Mouse (Mus musculus): ENCODE measurements at regions not wholly inside any gene's neighbourhood (a gene's known extent, or its start where the extent isn't known, plus 50 kb on each side); places are given as distances from the start of the nearest gene placed in this dataset.

DNA sequence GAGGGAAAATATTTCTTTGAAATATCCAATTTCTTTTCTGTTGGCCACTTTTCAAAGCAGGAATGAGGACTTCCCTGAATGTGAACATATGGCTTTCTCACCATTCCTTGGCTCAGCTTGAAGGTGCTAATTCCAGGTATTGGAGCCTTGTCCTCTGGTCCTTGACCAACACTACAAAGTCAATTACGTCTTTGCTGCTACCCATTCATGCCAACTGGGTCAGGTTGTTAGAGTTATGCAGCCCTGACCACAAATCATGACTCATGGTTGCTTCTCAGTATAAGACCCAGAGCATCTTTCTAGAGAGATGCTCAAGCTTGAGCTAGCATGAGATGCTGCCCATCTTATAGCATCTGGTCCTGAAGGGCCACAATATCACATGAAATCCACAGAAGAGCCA is 141.0 kb upstream of the Adamts9 start:
- Histone ChIP-seq H3K9me3 (no peaks in the 10 kb centered on the region), H3K4me1 (no peaks in the 10 kb centered on the region), H3K4me3 (replicated peaks) (no peak overlapping the region), H3K27ac (no peak overlapping the region), H3K27me3 (replicated peaks) (no peaks in the 10 kb centered on the region), H3K9ac (no peak overlapping the region), H3K4me2 (no peak overlapping the region), H3K36me3 (no peaks in the 10 kb centered on the region)
- WGBS, result 91% methylated on average over 1 of the region's 1 CpGs
- ATAC-seq (ENCODE audit: insufficient read depth, low FRiP score, low read depth), result no peak

GRCm38 (mm10) chr6:93083716-93084115 is 140.4 kb upstream of the Adamts9 start:
- Histone ChIP-seq H3K27ac (no peak overlapping the region), H3K4me3 (replicated peaks) (no peak overlapping the region), H3K27me3 (replicated peaks) (no peaks in the 10 kb centered on the region), H3K4me2 (no peak overlapping the region), H3K36me3 (no peaks in the 10 kb centered on the region), H3K4me1 (no peaks in the 10 kb centered on the region), H3K9me3 (no peaks in the 10 kb centered on the region), H3K9ac (no peak overlapping the region)
- ATAC-seq (ENCODE audit: insufficient read depth, low FRiP score, low read depth), result no peak
- WGBS, result 60% methylated on average over 6 of the region's 6 CpGs

- Histone ChIP-seq H3K9me3 (no peaks in the 10 kb centered on the region), H3K4me2 (no peak overlapping the region), H3K27ac (no peak overlapping the region), H3K9ac (no peak overlapping the region), H3K4me1 (no peaks in the 10 kb centered on the region), H3K36me3 (no peaks in the 10 kb centered on the region), H3K27me3 (replicated peaks) (no peaks in the 10 kb centered on the region), H3K4me3 (replicated peaks) (no peak overlapping the region)
- ATAC-seq (ENCODE audit: insufficient read depth, low FRiP score, low read depth), result no peak
- WGBS, result 27% methylated on average over 4 of the region's 4 CpGs
These were observed 138.9 kb upstream of the Adamts9 start for GRCm38 (mm10) chr6:93082205-93082604.

DNA sequence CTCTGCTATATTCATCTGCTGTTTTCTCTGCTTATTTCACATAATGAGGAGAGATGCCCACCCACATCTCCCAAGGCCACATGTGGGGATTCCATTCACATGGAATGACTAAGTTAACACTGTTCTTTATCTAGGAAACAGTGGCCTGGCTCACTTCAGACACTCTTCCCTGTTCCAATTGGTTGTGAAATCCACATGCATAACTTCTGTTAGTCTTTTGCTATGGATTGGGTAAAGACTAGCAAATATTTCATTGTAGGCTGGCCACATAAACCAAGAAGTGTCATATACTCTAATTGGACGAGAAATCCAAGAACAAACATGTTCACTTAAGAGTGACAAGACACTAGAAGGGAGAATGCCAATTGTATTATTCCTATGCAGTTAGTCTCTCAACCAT is 133.4 kb upstream of the Adamts9 start:
- H3K4me3 ChIP-seq (replicated peaks), result no peak overlapping the region
- 80% methylated on average over 1 of the region's 1 CpGs for WGBS
- H3K27ac ChIP-seq, result no peak overlapping the region
- no peaks in the 10 kb centered on the region for H3K36me3 ChIP-seq
- H3K4me2 ChIP-seq, result no peak overlapping the region
- no peaks in the 10 kb centered on the region for H3K4me1 ChIP-seq
- H3K9me3 ChIP-seq, result no peaks in the 10 kb centered on the region
- H3K27me3 ChIP-seq (replicated peaks), result no peaks in the 10 kb centered on the region
- no peak for ATAC-seq (ENCODE audit: insufficient read depth, low FRiP score, low read depth)
- no peak overlapping the region for H3K9ac ChIP-seq

DNA sequence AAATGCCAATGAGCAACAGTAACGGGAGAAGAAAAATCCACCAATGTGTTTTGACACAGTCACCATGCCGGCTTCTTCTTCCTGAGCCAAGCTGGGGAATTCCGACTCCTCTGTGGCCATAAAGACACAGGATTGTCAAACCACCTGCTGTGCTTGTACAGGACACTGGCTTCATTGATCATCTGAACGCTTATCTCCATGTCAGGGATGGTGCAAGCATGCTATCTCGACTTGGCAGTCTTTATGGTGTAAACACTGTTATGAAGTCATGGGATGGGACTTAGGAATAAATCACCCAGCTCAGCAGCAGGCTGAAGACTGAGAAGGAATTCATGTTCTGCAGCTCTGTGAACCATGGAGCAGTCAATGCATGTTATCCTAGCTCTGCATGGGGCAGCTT is 132.6 kb upstream of the Adamts9 start:
- WGBS, result 44% methylated on average over 5 of the region's 5 CpGs
- no peaks in the 10 kb centered on the region for H3K4me1 ChIP-seq
- H3K27me3 ChIP-seq (replicated peaks), result no peaks in the 10 kb centered on the region
- H3K9me3 ChIP-seq, result no peaks in the 10 kb centered on the region
- no peak overlapping the region for H3K4me2 ChIP-seq
- no peak overlapping the region for H3K27ac ChIP-seq
- H3K4me3 ChIP-seq (replicated peaks), result no peak overlapping the region
- ATAC-seq (ENCODE audit: insufficient read depth, low FRiP score, low read depth), result no peak
- no peaks in the 10 kb centered on the region for H3K36me3 ChIP-seq
- H3K9ac ChIP-seq, result no peak overlapping the region

GRCm38 (mm10) chr6:93075011-93075410 is 131.7 kb upstream of the Adamts9 start:
- H3K9ac ChIP-seq, result no peak overlapping the region
- no peaks in the 10 kb centered on the region for H3K4me1 ChIP-seq
- H3K27ac ChIP-seq, result no peak overlapping the region
- H3K36me3 ChIP-seq, result no peaks in the 10 kb centered on the region
- no peak for ATAC-seq (ENCODE audit: insufficient read depth, low FRiP score, low read depth)
- no peaks in the 10 kb centered on the region for H3K27me3 ChIP-seq (replicated peaks)
- H3K4me3 ChIP-seq (replicated peaks), result no peak overlapping the region
- no peaks in the 10 kb centered on the region for H3K9me3 ChIP-seq
- no peak overlapping the region for H3K4me2 ChIP-seq
- WGBS, result 73% methylated on average over 4 of the region's 4 CpGs

- no peaks in the 10 kb centered on the region for H3K27me3 ChIP-seq (replicated peaks)
- H3K27ac ChIP-seq, result no peak overlapping the region
- no peaks in the 10 kb centered on the region for H3K36me3 ChIP-seq
- no peak for ATAC-seq (ENCODE audit: insufficient read depth, low FRiP score, low read depth)
- H3K4me3 ChIP-seq (replicated peaks), result no peak overlapping the region
- H3K9ac ChIP-seq, result no peak overlapping the region
- no peak overlapping the region for H3K4me2 ChIP-seq
- WGBS, result 84% methylated on average over 5 of the region's 5 CpGs
- no peaks in the 10 kb centered on the region for H3K9me3 ChIP-seq
- H3K4me1 ChIP-seq, result peaks cover 10% of the 10 kb centered on the region; the same call in 1 of the 2 replicates
These were observed 127.6 kb upstream of the Adamts9 start for GRCm38 (mm10) chr6:93070916-93071315.

- 79% methylated on average over 5 of the region's 5 CpGs for WGBS
- Histone ChIP-seq H3K4me2 (no peak overlapping the region), H3K4me3 (replicated peaks) (no peak overlapping the region)
These were observed 124.5 kb upstream of the Adamts9 start for GRCm38 (mm10) chr6:93067808-93068207.

DNA sequence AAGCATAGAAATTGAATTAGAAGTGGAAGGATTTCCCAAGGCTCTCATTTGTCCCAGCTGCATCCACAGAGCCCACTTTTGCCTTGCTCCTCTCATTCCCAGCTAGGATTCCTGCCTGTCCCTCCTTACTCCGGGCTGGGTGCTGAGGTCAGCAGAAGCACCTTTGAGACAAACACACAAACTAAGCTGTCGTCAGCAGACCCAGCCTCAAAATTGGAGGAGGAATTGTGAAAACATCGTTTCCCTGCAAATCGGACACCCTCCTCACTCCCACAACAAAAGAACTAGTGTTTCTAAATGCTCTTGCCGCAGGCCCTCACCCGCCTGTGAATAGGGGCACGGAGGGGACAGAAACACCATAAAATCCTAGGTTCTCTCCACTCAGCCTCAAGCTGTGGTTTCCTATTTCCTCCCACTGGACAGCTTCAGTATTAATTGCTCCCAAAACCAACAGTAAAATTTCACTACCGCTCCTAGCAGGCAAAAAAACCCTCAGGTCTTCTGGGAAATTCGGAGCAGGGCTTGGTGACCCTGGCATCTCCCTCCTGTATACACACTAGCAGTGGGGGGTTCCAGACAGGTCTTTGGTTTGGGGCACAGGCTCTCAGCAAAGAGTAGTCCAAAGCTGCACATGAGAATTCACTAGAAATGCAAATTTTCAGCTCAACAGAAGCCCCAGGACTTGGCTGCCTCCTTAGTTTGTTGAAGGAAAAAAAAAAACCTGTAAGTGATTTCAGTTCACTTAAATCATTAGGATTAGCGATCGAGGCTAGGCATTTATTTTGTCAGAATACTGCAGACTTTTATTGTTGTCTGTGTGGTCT is 123.5 kb upstream of the Adamts9 start:
- Histone ChIP-seq H3K4me1 (peaks cover 10% of the 10 kb centered on the region), H3K27ac (no peak overlapping the region), H3K36me3 (no peaks in the 10 kb centered on the region), H3K4me2 (peak overlapping the region; percentile 31), H3K27me3 (replicated peaks) (no peaks in the 10 kb centered on the region), H3K9me3 (no peaks in the 10 kb centered on the region), H3K4me3 (replicated peaks) (no peak overlapping the region), H3K9ac (no peak overlapping the region)
- WGBS, result 42% methylated on average over 11 of the region's 11 CpGs
- no peak for ATAC-seq (ENCODE audit: insufficient read depth, low FRiP score, low read depth)

More at GRCm38 (mm10) chr6:93067808-93068207, 124.5 kb upstream of the Adamts9 start:
- Histone ChIP-seq H3K27ac (no peak overlapping the region), H3K4me1 (peaks cover 10% of the 10 kb centered on the region), H3K27me3 (replicated peaks) (no peaks in the 10 kb centered on the region), H3K36me3 (no peaks in the 10 kb centered on the region), H3K9ac (no peak overlapping the region), H3K9me3 (no peaks in the 10 kb centered on the region)
- ATAC-seq (ENCODE audit: insufficient read depth, low FRiP score, low read depth), result no peak

DNA sequence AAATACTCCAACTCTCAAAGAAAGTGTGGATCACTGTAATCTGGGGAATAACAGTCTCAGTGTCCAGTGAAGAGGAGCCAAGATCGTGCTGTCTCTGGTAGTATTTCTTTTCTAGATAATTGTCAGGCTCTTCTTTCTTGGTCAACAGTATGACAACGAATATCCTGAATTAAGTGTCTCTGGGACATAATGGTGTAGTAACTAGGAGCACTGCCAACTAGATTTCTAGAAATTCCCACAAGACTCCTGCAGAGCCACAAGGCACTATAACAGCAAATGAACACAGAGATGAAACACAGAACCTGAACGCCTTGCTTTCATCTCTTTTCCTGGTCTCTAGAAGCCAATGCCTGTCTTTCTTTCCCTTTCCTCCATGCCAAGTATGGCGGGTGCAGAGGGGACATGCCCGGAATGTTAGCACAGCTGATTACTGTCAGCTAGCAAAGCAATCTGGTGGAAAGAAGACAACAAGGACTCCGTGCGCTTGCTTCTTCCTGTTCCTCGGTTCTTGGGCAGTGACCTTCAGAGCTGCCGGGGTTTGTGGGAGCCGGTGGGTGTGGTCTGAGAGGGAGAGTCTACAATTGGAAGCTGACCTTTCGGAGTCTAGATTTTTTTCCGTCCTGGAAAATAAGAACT is 122.7 kb upstream of the Adamts9 start:
- Histone ChIP-seq H3K36me3 (no peaks in the 10 kb centered on the region), H3K9ac (no peak overlapping the region), H3K4me2 (peak overlapping the region; percentile 31), H3K27ac (peak overlapping the region; percentile 46; the same call in 1 of the 2 replicates), H3K4me1 (peaks cover 10% of the 10 kb centered on the region), H3K27me3 (replicated peaks) (no peaks in the 10 kb centered on the region), H3K4me3 (replicated peaks) (no peak overlapping the region), H3K9me3 (no peaks in the 10 kb centered on the region)
- WGBS, result 54% methylated on average over 12 of the region's 12 CpGs
- no peak for ATAC-seq (ENCODE audit: insufficient read depth, low FRiP score, low read depth)

DNA sequence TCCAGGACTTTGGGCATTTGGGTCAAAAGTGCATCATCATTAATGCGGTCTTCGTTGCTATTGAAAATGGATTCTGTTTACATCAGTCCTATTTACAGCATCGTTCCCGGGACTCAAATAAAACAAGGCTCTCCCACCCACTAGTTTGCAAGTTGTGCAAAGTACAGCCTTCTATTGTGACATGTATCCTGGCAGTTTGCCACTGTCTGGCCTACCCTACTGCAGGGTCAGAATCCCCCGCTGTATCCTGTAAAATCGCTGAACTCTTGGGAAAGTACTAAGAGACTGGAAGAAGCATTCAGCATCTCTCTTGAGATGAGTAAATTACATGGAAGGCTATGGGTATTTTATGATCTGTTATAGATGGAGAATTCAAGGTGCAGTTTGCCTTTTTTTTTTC is 122.1 kb upstream of the Adamts9 start:
- Histone ChIP-seq H3K4me3 (replicated peaks) (no peak overlapping the region), H3K9me3 (no peaks in the 10 kb centered on the region), H3K27ac (no peak overlapping the region), H3K9ac (no peak overlapping the region), H3K27me3 (replicated peaks) (no peaks in the 10 kb centered on the region), H3K36me3 (no peaks in the 10 kb centered on the region), H3K4me1 (peaks cover 10% of the 10 kb centered on the region), H3K4me2 (no peak overlapping the region)
- 58% methylated on average over 6 of the region's 6 CpGs for WGBS
- no peak for ATAC-seq (ENCODE audit: insufficient read depth, low FRiP score, low read depth)

GRCm38 (mm10) chr6:93064366-93064765 is 121.1 kb upstream of the Adamts9 start:
- H3K4me1 ChIP-seq, result peaks cover 10% of the 10 kb centered on the region
- WGBS, result 67% methylated on average over 7 of the region's 7 CpGs
- no peaks in the 10 kb centered on the region for H3K27me3 ChIP-seq (replicated peaks)
- H3K9ac ChIP-seq, result no peak overlapping the region
- no peak overlapping the region for H3K4me3 ChIP-seq (replicated peaks)
- H3K27ac ChIP-seq, result no peak overlapping the region
- no peaks in the 10 kb centered on the region for H3K9me3 ChIP-seq
- H3K4me2 ChIP-seq, result no peak overlapping the region
- no peaks in the 10 kb centered on the region for H3K36me3 ChIP-seq
- no peak for ATAC-seq (ENCODE audit: insufficient read depth, low FRiP score, low read depth)

Measured in stomach, embryonic 15.5 days (tissue).